Mouse (Mus musculus): Measurements from ENCODE around the gene Rgl3. TPM values are rescaled to one million over a fixed set of nuclear protein-coding genes. Genes with fewer than 3 reads are reported as not detected.

Rgl3 gene
- polyA plus RNA-seq, 1 experiment from 2014 or later = 1.7 TPM

- Histone ChIP-seq H3K27me3 (replicated peaks; ENCODE audit: control insufficient read depth, insufficient read depth, low read length) (no peaks in the 10 kb centered on the region), H3K4me2 (ENCODE audit: low read depth, low read length) (no peak overlapping the region), H3K9ac (ENCODE audit: low read depth, low read length) (no peak overlapping the region), H3K36me3 (ENCODE audit: control insufficient read depth, insufficient read depth, low read length) (peaks cover 45% of the 10 kb centered on the region), H3K4me1 (ENCODE audit: control insufficient read depth, insufficient read depth, low read length) (no peaks in the 10 kb centered on the region), H3K4me3 (ENCODE audit: low read length) (no peak overlapping the region), H3K9me3 (ENCODE audit: control insufficient read depth, low read length) (no peaks in the 10 kb centered on the region), H3K27ac (ENCODE audit: low read length) (no peak overlapping the region)
- 82% methylated on average over 5 of the region's 5 CpGs for WGBS
- ATAC-seq = no peak
These were observed 21.8 kb upstream of the Rgl3 start for GRCm38 (mm10) chr9:22011055-22011454.

GRCm38 (mm10) chr9:22004546-22004945, 15.3 kb upstream of the Rgl3 start:
- ATAC-seq = no peak
- Histone ChIP-seq H3K4me3 (ENCODE audit: low read length) (no peak overlapping the region), H3K27ac (ENCODE audit: low read length) (no peak overlapping the region), H3K36me3 (ENCODE audit: control insufficient read depth, insufficient read depth, low read length) (peaks cover 6% of the 10 kb centered on the region; the same call in 1 of the 2 replicates), H3K9ac (ENCODE audit: low read depth, low read length) (no peak overlapping the region), H3K4me1 (ENCODE audit: control insufficient read depth, insufficient read depth, low read length) (peaks cover 18% of the 10 kb centered on the region), H3K9me3 (ENCODE audit: control insufficient read depth, low read length) (no peaks in the 10 kb centered on the region), H3K4me2 (ENCODE audit: low read depth, low read length) (0 out of 2 replicates have a peak overlapping the region, but pooled peaks have one; percentile 84), H3K27me3 (replicated peaks; ENCODE audit: control insufficient read depth, insufficient read depth, low read length) (no peaks in the 10 kb centered on the region)
- WGBS = 81% methylated on average over 12 of the region's 12 CpGs

GRCm38 (mm10) chr9:22003163-22003554, 13.9 kb upstream of the Rgl3 start:
- WGBS = under 1% methylated on average over 18 of the region's 18 CpGs

GRCm38 (mm10) chr9:22002194-22003162, 13.2 kb upstream of the Rgl3 start, which contains the start of the genes Ccdc151 and Prkcsh:
Ccdc151 (minus strand) TSS chr9:22002634.
Prkcsh (plus strand) TSS chr9:22002806.
- peak within 1 kb of the TSS; percentile 84 for H3K4me2 ChIP-seq (ENCODE audit: low read depth, low read length)
- peak within 1 kb of the TSS; percentile 72 for H3K4me3 ChIP-seq (ENCODE audit: low read length)
- H3K36me3 ChIP-seq (ENCODE audit: control insufficient read depth, insufficient read depth, low read length) = 0 out of 2 replicates have a peak, but pooled peaks cover 3% of the 10 kb centered on the region
- peak within 1 kb of the TSS; percentile 73 for H3K9ac ChIP-seq (ENCODE audit: low read depth, low read length)
- H3K9me3 ChIP-seq (ENCODE audit: control insufficient read depth, low read length) = no peaks in the 10 kb centered on the region
- peaks cover 18% of the 10 kb centered on the region for H3K4me1 ChIP-seq (ENCODE audit: control insufficient read depth, insufficient read depth, low read length)
- H3K27ac ChIP-seq (ENCODE audit: low read length) = peak within 1 kb of the TSS; percentile 73
- 6% methylated on average over 57 of the region's 57 CpGs for WGBS
- H3K27me3 ChIP-seq (replicated peaks; ENCODE audit: control insufficient read depth, insufficient read depth, low read length) = no peaks in the 10 kb centered on the region
- ATAC-seq = peak; percentile 100

More at GRCm38 (mm10) chr9:22003163-22003554, 13.9 kb upstream of the Rgl3 start:
- Histone ChIP-seq H3K9ac (ENCODE audit: low read depth, low read length) (peak overlapping the region; percentile 73), H3K4me3 (ENCODE audit: low read length) (peak overlapping the region; percentile 72), H3K9me3 (ENCODE audit: control insufficient read depth, low read length) (no peaks in the 10 kb centered on the region), H3K27me3 (replicated peaks; ENCODE audit: control insufficient read depth, insufficient read depth, low read length) (no peaks in the 10 kb centered on the region), H3K36me3 (ENCODE audit: control insufficient read depth, insufficient read depth, low read length) (0 out of 2 replicates have a peak, but pooled peaks cover 3% of the 10 kb centered on the region), H3K4me2 (ENCODE audit: low read depth, low read length) (peak overlapping the region; percentile 84), H3K4me1 (ENCODE audit: control insufficient read depth, insufficient read depth, low read length) (peaks cover 18% of the 10 kb centered on the region), H3K27ac (ENCODE audit: low read length) (peak overlapping the region; percentile 73)
- peak; percentile 26 for ATAC-seq

- Histone ChIP-seq H3K27ac (ENCODE audit: low read length) (no peak overlapping the region), H3K36me3 (ENCODE audit: control insufficient read depth, insufficient read depth, low read length) (0 out of 2 replicates have a peak, but pooled peaks cover 3% of the 10 kb centered on the region), H3K27me3 (replicated peaks; ENCODE audit: control insufficient read depth, insufficient read depth, low read length) (no peaks in the 10 kb centered on the region), H3K9ac (ENCODE audit: low read depth, low read length) (no peak overlapping the region), H3K4me1 (ENCODE audit: control insufficient read depth, insufficient read depth, low read length) (peaks cover 18% of the 10 kb centered on the region), H3K4me3 (ENCODE audit: low read length) (no peak overlapping the region), H3K9me3 (ENCODE audit: control insufficient read depth, low read length) (no peaks in the 10 kb centered on the region), H3K4me2 (ENCODE audit: low read depth, low read length) (no peak overlapping the region)
- no peak for ATAC-seq
- WGBS = 81% methylated on average over 4 of the region's 4 CpGs
These were observed 12.4 kb upstream of the Rgl3 start for GRCm38 (mm10) chr9:22001633-22002032.

GRCm38 (mm10) chr9:22000296-22000695, 11.1 kb upstream of the Rgl3 start:
- no peak for ATAC-seq
- Histone ChIP-seq H3K4me2 (ENCODE audit: low read depth, low read length) (no peak overlapping the region), H3K9ac (ENCODE audit: low read depth, low read length) (no peak overlapping the region), H3K36me3 (ENCODE audit: control insufficient read depth, insufficient read depth, low read length) (0 out of 2 replicates have a peak, but pooled peaks cover 3% of the 10 kb centered on the region), H3K9me3 (ENCODE audit: control insufficient read depth, low read length) (no peaks in the 10 kb centered on the region), H3K4me3 (ENCODE audit: low read length) (no peak overlapping the region), H3K27me3 (replicated peaks; ENCODE audit: control insufficient read depth, insufficient read depth, low read length) (no peaks in the 10 kb centered on the region), H3K4me1 (ENCODE audit: control insufficient read depth, insufficient read depth, low read length) (peaks cover 18% of the 10 kb centered on the region), H3K27ac (ENCODE audit: low read length) (no peak overlapping the region)
- 89% methylated on average over 6 of the region's 6 CpGs for WGBS

- H3K9me3 ChIP-seq (ENCODE audit: control insufficient read depth, low read length) = no peaks in the 10 kb centered on the region
- H3K27ac ChIP-seq (ENCODE audit: low read length) = no peak overlapping the region
- H3K9ac ChIP-seq (ENCODE audit: low read depth, low read length) = no peak overlapping the region
- H3K27me3 ChIP-seq (replicated peaks; ENCODE audit: control insufficient read depth, insufficient read depth, low read length) = peaks cover 16% of the 10 kb centered on the region
- no peaks in the 10 kb centered on the region for H3K4me1 ChIP-seq (ENCODE audit: control insufficient read depth, insufficient read depth, low read length)
- 88% methylated on average over 3 of the region's 3 CpGs for whole genome bisulfite sequencing
- no peak overlapping the region for H3K4me3 ChIP-seq (ENCODE audit: low read length)
- H3K36me3 ChIP-seq (ENCODE audit: control insufficient read depth, insufficient read depth, low read length) = no peaks in the 10 kb centered on the region
- no peak overlapping the region for H3K4me2 ChIP-seq (ENCODE audit: low read depth, low read length)
- no peak for ATAC-seq
These were observed 7.1 kb upstream of the Rgl3 start for GRCm38 (mm10) chr9:21996178-21996867.

GRCm38 (mm10) chr9:21992227-21992626, 3.0 kb upstream of the Rgl3 start:
- peaks cover 56% of the 10 kb centered on the region for H3K27me3 ChIP-seq (replicated peaks; ENCODE audit: control insufficient read depth, insufficient read depth, low read length)
- H3K27ac ChIP-seq (ENCODE audit: low read length) = no peak overlapping the region
- H3K9ac ChIP-seq (ENCODE audit: low read depth, low read length) = no peak overlapping the region
- 71% methylated on average over 4 of the region's 4 CpGs for WGBS
- H3K4me3 ChIP-seq (ENCODE audit: low read length) = no peak overlapping the region
- no peak overlapping the region for H3K4me2 ChIP-seq (ENCODE audit: low read depth, low read length)
- H3K36me3 ChIP-seq (ENCODE audit: control insufficient read depth, insufficient read depth, low read length) = no peaks in the 10 kb centered on the region
- H3K4me1 ChIP-seq (ENCODE audit: control insufficient read depth, insufficient read depth, low read length) = peaks cover 26% of the 10 kb centered on the region
- ATAC-seq = no peak
- H3K9me3 ChIP-seq (ENCODE audit: control insufficient read depth, low read length) = no peaks in the 10 kb centered on the region

Measured in intestine, embryonic 16.5 days (tissue).